Mouse (Mus musculus) lung, adult 2 months (tissue): Measurements from ENCODE around the gene Lyve1.

Experiments
- CTCF ChIP-seq: fragments of 200-500 bp; IDR thresholded peaks from 2 replicates; pipeline ENCODE4 v1.5.1; 2011; ENCODE audit warnings: mild to moderate bottlenecking, low read length, control low read depth; ENCODE audit not compliant: insufficient read depth
- POLR2A ChIP-seq: fragments of 200-500 bp; IDR thresholded peaks from 2 replicates; pipeline ENCODE4 v1.6.1; 2011; ENCODE audit warnings: low read depth, mild to moderate bottlenecking, control low read depth, low read length, borderline replicate concordance; ENCODE audit errors: extremely low read depth

GRCm38 (mm10) chr7:110840332-110840731, 22.7 kb downstream of the Lyve1 start:
- TF ChIP-seq CTCF: no peak
- no peak for TF ChIP-seq POLR2A
